Mouse (Mus musculus): ENCODE measurements around the gene Lmx1a.

Lmx1a gene

DNA sequence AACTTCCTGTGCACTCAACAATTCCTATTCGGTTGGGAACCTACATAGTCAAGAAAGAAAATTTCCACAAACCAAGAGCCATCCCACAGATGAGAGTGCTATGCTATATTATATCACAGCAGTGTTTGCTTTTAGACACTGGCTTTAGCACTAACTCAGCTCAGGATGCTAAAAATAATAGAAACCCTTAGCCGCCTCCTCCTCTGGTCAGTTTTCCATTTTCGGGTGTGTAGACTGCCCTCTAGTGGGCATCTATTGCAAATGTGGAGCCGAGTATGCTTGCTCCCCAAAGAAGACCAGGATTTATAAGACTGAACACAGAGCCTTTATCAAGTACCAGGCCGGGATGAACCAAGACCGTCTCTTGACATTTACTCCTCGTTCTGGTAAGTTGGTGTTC lies 207.2 kb downstream of the Lmx1a start:
- peak in 1 of 2 experiments; percentile 40 for DNase-seq
